Mouse (Mus musculus) MEL (cell line): ENCODE measurements around the gene Dusp27. TPM values are rescaled to one million over a fixed set of nuclear protein-coding genes. Genes with fewer than 3 reads are reported as not detected.

Experiments
- DNase-seq: peaks from one replicate; pipeline ENCODE4 v3.0.0; 2011; ENCODE audit warnings: low read depth, low spot score
- H3K27ac ChIP-seq: 2 replicates; pipeline ENCODE4 v1.5.1; 2012; ENCODE audit warnings: low read depth, mild to moderate bottlenecking, control low read depth, low read length, moderate library complexity; ENCODE audit not compliant: control insufficient read depth
- H3K27me3 ChIP-seq, 2 experiments: fragments of 150-350 bp in 1 of 2; sonication (generic) in 1 of 2; 2 replicates each; pipeline ENCODE4 v1.6.1; 2012; ENCODE audit warnings: low read length in 2 of 2, mild to moderate bottlenecking in 2 of 2, improper control_type of control experiment in 1 of 2, moderate library complexity in 1 of 2; ENCODE audit not compliant: insufficient read depth in 2 of 2, control insufficient read depth in 1 of 2
- H3K36me3 ChIP-seq, 2 experiments: 2 replicates each; pipeline ENCODE4 v1.6.1; 2012 to 2014; ENCODE audit warnings: low read length in 2 of 2, improper control_type of control experiment in 1 of 2, inconsistent platforms in 1 of 2, mild to moderate bottlenecking in 1 of 2; ENCODE audit not compliant: insufficient read depth in 2 of 2, control insufficient read depth in 1 of 2
- H3K4me1 ChIP-seq, 2 experiments: fragments of 150-350 bp in 1 of 2; sonication (generic) in 1 of 2; 2 replicates each; pipeline ENCODE4 v1.6.1; 2012; ENCODE audit warnings: low read length in 2 of 2, improper control_type of control experiment in 1 of 2, mild to moderate bottlenecking in 1 of 2; ENCODE audit not compliant: insufficient read depth in 2 of 2, control insufficient read depth in 1 of 2
- H3K4me3 ChIP-seq, 2 experiments: fragments of 150-350 bp in 1 of 2; sonication (generic) in 1 of 2; 2 replicates each; pipeline ENCODE4 v1.5.1; 2012; ENCODE audit warnings: low read depth in 2 of 2, low read length in 2 of 2, mild to moderate bottlenecking in 2 of 2, moderate library complexity in 2 of 2, control low read depth in 1 of 2, improper control_type of control experiment in 1 of 2; ENCODE audit not compliant: control insufficient read depth in 1 of 2, insufficient read depth in 1 of 2
- H3K79me2 ChIP-seq: 2 replicates; pipeline ENCODE4 v1.6.1; 2012; ENCODE audit warnings: mild to moderate bottlenecking, low read length, moderate library complexity; ENCODE audit not compliant: control insufficient read depth, poor library complexity, insufficient read depth
- H3K9ac ChIP-seq: 2 replicates; pipeline ENCODE4 v1.6.1; 2012; ENCODE audit warnings: low read depth, mild to moderate bottlenecking, control low read depth, low read length, moderate library complexity; ENCODE audit not compliant: control insufficient read depth, poor library complexity, severe bottlenecking
- H3K9me3 ChIP-seq: fragments of 150-350 bp; sonication (generic); replicated peaks from 2 replicates; pipeline ENCODE4 v1.6.1; 2012; ENCODE audit warnings: mild to moderate bottlenecking, low read length, improper control_type of control experiment, moderate library complexity; ENCODE audit not compliant: insufficient read depth
- CHD1 ChIP-seq: IDR thresholded peaks from 2 replicates; pipeline ENCODE4 v1.6.1; 2012; ENCODE audit warnings: low read depth, mild to moderate bottlenecking, inconsistent platforms, low read length, improper control_type of control experiment
- CHD2 ChIP-seq: IDR thresholded peaks from 2 replicates; pipeline ENCODE4 v1.6.1; 2011; ENCODE audit warnings: low read length, improper control_type of control experiment
- ETS1 ChIP-seq: IDR thresholded peaks from 2 replicates; pipeline ENCODE4 v1.6.1; 2012; ENCODE audit warnings: low read depth, mild to moderate bottlenecking, inconsistent platforms, low read length, improper control_type of control experiment, moderate library complexity
- GATA1 ChIP-seq: IDR thresholded peaks from 2 replicates; pipeline ENCODE4 v1.6.1; 2011; ENCODE audit warnings: low read depth, low read length, improper control_type of control experiment
- HCFC1 ChIP-seq: IDR thresholded peaks from 2 replicates; pipeline ENCODE4 v1.6.1; 2012; ENCODE audit warnings: low read depth, mild to moderate bottlenecking, inconsistent platforms, low read length, improper control_type of control experiment, moderate library complexity
- KAT2A ChIP-seq: conservative IDR thresholded peaks from 2 replicates; pipeline ENCODE4 v1.6.1; 2012; ENCODE audit warnings: low read depth, low read length, improper control_type of control experiment, inconsistent platforms
- MAFK ChIP-seq: IDR thresholded peaks from 2 replicates; pipeline ENCODE4 v1.6.1; 2011; ENCODE audit warnings: low read depth, mild to moderate bottlenecking, low read length, improper control_type of control experiment, borderline replicate concordance
- MAX ChIP-seq: IDR thresholded peaks from 2 replicates; pipeline ENCODE4 v1.6.1; 2011; ENCODE audit warnings: low read length, improper control_type of control experiment
- MAZ ChIP-seq: IDR thresholded peaks from 2 replicates; pipeline ENCODE4 v1.6.1; 2012; ENCODE audit warnings: low read depth, mild to moderate bottlenecking, inconsistent platforms, low read length, improper control_type of control experiment
- MXI1 ChIP-seq: IDR thresholded peaks from 2 replicates; pipeline ENCODE4 v1.6.1; 2011; ENCODE audit warnings: mild to moderate bottlenecking, low read depth, low read length, improper control_type of control experiment
- MYC ChIP-seq: IDR thresholded peaks from 2 replicates; pipeline ENCODE4 v1.6.1; 2011; ENCODE audit warnings: low read depth, mild to moderate bottlenecking, low read length, improper control_type of control experiment, moderate library complexity
- NELFE ChIP-seq: IDR thresholded peaks from 2 replicates; pipeline ENCODE4 v1.6.1; 2011; ENCODE audit warnings: low read depth, low read length, improper control_type of control experiment
- NRF1 ChIP-seq: IDR thresholded peaks from 2 replicates; pipeline ENCODE4 v1.6.1; 2014; ENCODE audit warnings: low read depth, mild to moderate bottlenecking, inconsistent platforms, low read length, improper control_type of control experiment, moderate library complexity; ENCODE audit not compliant: poor library complexity, insufficient read depth, severe bottlenecking
- POLR2AphosphoS2 ChIP-seq: IDR thresholded peaks from 2 replicates; pipeline ENCODE4 v1.6.1; 2011; ENCODE audit warnings: low read length, improper control_type of control experiment
- POLR2AphosphoS5 ChIP-seq: IDR thresholded peaks from 2 replicates; pipeline ENCODE4 v1.6.1; 2012; ENCODE audit warnings: low read depth, borderline replicate concordance, mild to moderate bottlenecking, inconsistent platforms, low read length, moderate library complexity, mixed read lengths
- SIN3A ChIP-seq: IDR thresholded peaks from 2 replicates; pipeline ENCODE4 v1.6.1; 2012; ENCODE audit warnings: low read length, improper control_type of control experiment, inconsistent platforms
- SMC3 ChIP-seq: IDR thresholded peaks from 2 replicates; pipeline ENCODE4 v1.6.1; 2011; ENCODE audit warnings: low read depth, low read length, improper control_type of control experiment
- TAL1 ChIP-seq: IDR thresholded peaks from 2 replicates; pipeline ENCODE4 v1.6.1; 2012; ENCODE audit warnings: mild to moderate bottlenecking, inconsistent platforms, low read length, moderate library complexity, mixed read lengths
- TBP ChIP-seq: IDR thresholded peaks from 2 replicates; pipeline ENCODE4 v1.8.0; 2011; ENCODE audit warnings: low read depth, low read length, improper control_type of control experiment
- TCF12 ChIP-seq: IDR thresholded peaks from 2 replicates; pipeline ENCODE4 v1.6.1; 2014; ENCODE audit warnings: low read depth, mild to moderate bottlenecking, inconsistent platforms, low read length, improper control_type of control experiment, moderate library complexity
- USF2 ChIP-seq, 2 experiments: IDR thresholded peaks; 2 replicates each; pipeline ENCODE4 v1.6.1; 2011 to 2012; ENCODE audit warnings: improper control_type of control experiment in 2 of 2, low read length in 2 of 2, borderline replicate concordance in 1 of 2, inconsistent platforms in 1 of 2, low read depth in 1 of 2, mild to moderate bottlenecking in 1 of 2; ENCODE audit not compliant: insufficient read depth in 1 of 2
- ZMIZ1 ChIP-seq: IDR thresholded peaks from 2 replicates; pipeline ENCODE4 v1.6.1; 2012; ENCODE audit warnings: low read depth, mild to moderate bottlenecking, inconsistent platforms, low read length, improper control_type of control experiment, moderate library complexity
- ZNF384 ChIP-seq: IDR thresholded peaks from 2 replicates; pipeline ENCODE4 v1.6.1; 2012; ENCODE audit warnings: low read depth, mild to moderate bottlenecking, inconsistent platforms, low read length, improper control_type of control experiment
- polyA plus RNA-seq, 2 experiments: library from polyadenylated mRNA; stranded (reverse) in 1 of 2; unstranded in 1 of 2; fragments of >175 nt in 1 of 2; fragments of >200 nt in 1 of 2; gene quantifications; 2 replicates each; pipeline versions ENCODE4 v1.2.1 to v1.2.4; 2012; ENCODE audit warnings: low replicate concordance in 2 of 2, low read depth in 1 of 2; ENCODE audit not compliant: insufficient read length in 2 of 2, insufficient read depth in 1 of 2, missing spikeins in 1 of 2
- total RNA-seq: library from RNA; depleted of rRNA; stranded (reverse); fragments of 300-350 nt; gene quantifications from 2 replicates; pipeline ENCODE4 v1.2.3, GENCODE M21; 2012

Gene Dusp27
- total and polyA plus RNA-seq, 3 experiments, result not detected

GRCm38 (mm10) chr1:166157712-166158111 lies 30.0 kb upstream of the Dusp27 start:
- no peaks in the 10 kb centered on the region for H3K79me2 ChIP-seq
- H3K27me3 ChIP-seq, result peaks cover 0 to 1% of the 10 kb centered on the region in 2 experiments; a peak in 2 of 4 replicates
- no peak overlapping the region for H3K4me3 ChIP-seq
- no peak overlapping the region for H3K27ac ChIP-seq
- no peaks in the 10 kb centered on the region for H3K9me3 ChIP-seq
- no peaks in the 10 kb centered on the region for H3K36me3 ChIP-seq
- no peak overlapping the region for H3K9ac ChIP-seq
- TF ChIP-seq SMC3 (no peak), MAZ (no peak), USF2 (IDR thresholded peaks at IDR 0.05; ENCODE audit: borderline replicate concordance in 1 of 2, insufficient read depth in 1 of 2, low read depth in 1 of 2, low read length in 2 of 2) (no peak), POLR2AphosphoS5 (no peak), MAFK (no peak), CHD1 (no peak), TAL1 (no peak), TBP (no peak)
- TF ChIP-seq, all 39 proteins: peak for 0
- no peaks in the 10 kb centered on the region for H3K4me1 ChIP-seq
- DNase-seq, result no peak

DNA sequence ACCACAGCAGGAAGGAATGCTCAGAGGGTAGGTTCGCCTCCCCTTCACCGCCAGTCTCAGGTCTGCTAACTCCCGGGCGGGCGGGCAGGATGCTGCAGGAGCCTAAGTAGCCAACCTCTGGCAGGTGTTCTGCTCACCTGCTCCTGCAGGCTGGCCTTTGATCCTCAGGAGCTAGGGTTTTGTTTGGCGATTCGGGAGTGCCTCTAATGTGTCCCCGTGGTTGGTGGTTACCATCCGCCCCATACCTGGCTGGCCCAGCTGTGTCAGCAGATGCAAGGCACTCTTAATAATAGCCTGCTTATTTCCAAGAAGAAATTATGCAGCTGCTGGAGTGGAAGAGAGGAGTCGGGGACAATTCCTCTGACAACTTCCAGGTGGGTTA lies 27.4 kb upstream of the Dusp27 start:
- H3K79me2 ChIP-seq, result no peaks in the 10 kb centered on the region
- no peak overlapping the region for H3K27ac ChIP-seq
- H3K9me3 ChIP-seq, result no peaks in the 10 kb centered on the region
- 0 out of 4 replicates have a peak, but pooled peaks cover 0 to 2% of the 10 kb centered on the region in 2 experiments for H3K4me1 ChIP-seq
- no peak overlapping the region for H3K9ac ChIP-seq
- DNase-seq, result no peak
- TF ChIP-seq POLR2AphosphoS2, result no peak
- TF ChIP-seq ZMIZ1, result no peak
- no peak for TF ChIP-seq NRF1
- no peak overlapping the region for H3K4me3 ChIP-seq
- H3K36me3 ChIP-seq, result no peaks in the 10 kb centered on the region
- peaks cover 0 to 1% of the 10 kb centered on the region in 2 experiments; a peak in 2 of 4 replicates for H3K27me3 ChIP-seq

DNA sequence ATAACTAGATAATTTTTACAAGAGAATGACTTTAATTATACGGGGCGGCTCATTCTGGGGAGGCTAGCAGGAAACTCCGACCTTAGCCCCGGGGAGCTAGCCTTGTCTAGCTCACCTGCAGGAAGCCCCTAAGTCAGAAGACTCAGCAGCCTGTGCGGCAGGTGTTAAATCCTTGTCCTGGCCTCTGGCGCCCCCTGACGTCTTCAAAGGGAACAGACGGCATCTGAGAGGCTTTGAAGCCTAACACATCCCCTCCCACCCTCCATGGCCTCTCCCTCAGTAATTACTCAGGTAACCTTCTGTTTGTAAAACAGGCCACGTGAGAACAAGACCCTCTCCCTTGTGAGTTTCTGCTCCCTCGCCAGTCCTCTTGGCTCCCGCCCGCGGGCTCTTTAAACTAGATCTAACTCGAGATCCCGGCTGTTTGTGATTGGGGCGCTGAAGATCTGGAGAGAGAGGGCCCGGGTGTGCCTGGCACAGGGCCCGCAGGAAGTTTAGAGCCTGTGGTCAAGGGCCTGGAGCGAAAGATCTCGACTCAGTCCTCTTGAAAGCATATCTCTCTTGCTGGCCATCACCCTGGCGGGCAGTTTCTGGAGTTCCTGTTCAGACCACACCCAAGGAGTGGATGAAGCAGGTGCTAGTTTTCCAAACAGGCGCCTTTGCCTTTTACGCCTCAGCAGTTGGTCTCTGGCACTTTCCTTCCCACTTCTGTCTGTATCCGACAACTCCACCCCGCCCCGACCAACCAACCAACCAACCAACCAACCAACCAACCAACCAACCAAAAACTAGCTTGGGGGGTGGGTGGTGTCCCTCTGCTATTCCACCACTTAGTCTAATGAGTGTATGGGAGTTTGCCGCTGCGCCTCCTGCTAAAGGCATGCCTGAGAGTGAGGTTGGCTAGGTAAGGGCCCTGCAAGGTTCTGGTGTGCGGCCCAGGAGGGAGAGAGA lies 26.7 kb upstream of the Dusp27 start:
- H3K9me3 ChIP-seq, result no peaks in the 10 kb centered on the region
- peaks cover 0 to 1% of the 10 kb centered on the region in 2 experiments; a peak in 2 of 4 replicates for H3K27me3 ChIP-seq
- no peaks in the 10 kb centered on the region for H3K79me2 ChIP-seq
- no peak overlapping the region for H3K9ac ChIP-seq
- H3K36me3 ChIP-seq, result peaks cover 0 to 3% of the 10 kb centered on the region in 2 experiments; a peak in 2 of 4 replicates
- H3K4me3 ChIP-seq, result peak overlapping the region; percentile 13 to 48; a peak in 3 of 4 replicates
- peak; percentile 87 for DNase-seq
- H3K4me1 ChIP-seq, result 0 out of 4 replicates have a peak, but pooled peaks cover 0 to 8% of the 10 kb centered on the region in 2 experiments
- H3K27ac ChIP-seq, result no peak overlapping the region
- no peak for TF ChIP-seq GATA1
- TF ChIP-seq HCFC1, result no peak
- TF ChIP-seq NELFE, result no peak
- TF ChIP-seq SIN3A, result 0 out of 2 replicates have a peak, but pooled peaks have one; percentile 42
- TF ChIP-seq POLR2AphosphoS2, result no peak
- TF ChIP-seq ETS1, result no peak
- no peak for TF ChIP-seq TAL1
- peak; percentile 95 for TF ChIP-seq SMC3
- TF ChIP-seq TCF12, result no peak
- no peak for TF ChIP-seq MAFK
- no peak for TF ChIP-seq CHD1
- 0 out of 2 replicates have a peak, but pooled peaks have one; percentile 6 for TF ChIP-seq ZNF384
- peak; percentile 50 for TF ChIP-seq MXI1
- TF ChIP-seq MAX, result no peak
- no peak for TF ChIP-seq CHD2
- no peak for TF ChIP-seq MYC
- TF ChIP-seq KAT2A, result no peak
